Mouse (Mus musculus) hindbrain, embryonic 13.5 days (tissue): Measurements from ENCODE around the gene Myt1. TPM values are rescaled to one million over a fixed set of nuclear protein-coding genes. Genes with fewer than 3 reads are reported as not detected.

ENCODE experiments used
- ATAC-seq: fragments of 200-750 bp; cut with Nextera tagmentation; 2 replicates; pipeline ENCODE4 v1.8.0; 2017; ENCODE audit warnings: moderate TSS enrichment; ENCODE audit not compliant: low FRiP score
- H3K27ac ChIP-seq: fragments of 300-500 bp; sonication (generic); 2 replicates; pipeline ENCODE4 v1.5.1; 2015; ENCODE audit warnings: inconsistent platforms, mild to moderate bottlenecking, moderate library complexity
- H3K27me3 ChIP-seq: fragments of 300-500 bp; sonication (generic); 2 replicates; pipeline ENCODE4 v1.6.1; 2015; ENCODE audit warnings: mild to moderate bottlenecking, inconsistent platforms
- H3K36me3 ChIP-seq: fragments of 300-500 bp; sonication (generic); 2 replicates; pipeline ENCODE4 v1.6.1; 2015; ENCODE audit warnings: mild to moderate bottlenecking, inconsistent platforms
- H3K4me1 ChIP-seq: fragments of 300-500 bp; sonication (generic); replicated peaks from 2 replicates; pipeline ENCODE4 v1.6.1; 2015; ENCODE audit warnings: inconsistent platforms
- H3K4me2 ChIP-seq: fragments of 300-500 bp; sonication (generic); 2 replicates; pipeline ENCODE4 v1.6.1; 2015; ENCODE audit warnings: inconsistent platforms, mild to moderate bottlenecking, moderate library complexity
- H3K4me3 ChIP-seq: fragments of 300-500 bp; sonication (generic); 2 replicates; pipeline ENCODE4 v1.5.1; 2015; ENCODE audit warnings: mild to moderate bottlenecking, inconsistent platforms
- H3K9ac ChIP-seq: fragments of 300-500 bp; sonication (generic); 2 replicates; pipeline ENCODE4 v1.6.1; 2015; ENCODE audit warnings: mild to moderate bottlenecking, inconsistent platforms
- H3K9me3 ChIP-seq: fragments of 300-500 bp; sonication (generic); 2 replicates; pipeline ENCODE4 v1.6.1; 2016; ENCODE audit warnings: inconsistent platforms
- WGBS: fragments of 180-500 bp; shearing (Covaris S2); methylation state at CpG from one replicate; pipeline ENCODE4 v1.1.7; 2015; 5-methylcytosine and 5-hydroxymethylcytosine counted together
- polyA plus RNA-seq: library from polyadenylated mRNA; unstranded; fragments of >200 nt; fragmentation: Nextera tagmentation; extraction: Ambion mirVana; gene quantifications from 2 replicates; pipeline ENCODE4 v1.2.1, GENCODE M21; 2015

Gene Myt1
- polyA plus RNA-seq, 1 experiment from 2014 or later, result 35.0 TPM

- no peak overlapping the region for H3K4me3 ChIP-seq
- no peaks in the 10 kb centered on the region for H3K27me3 ChIP-seq
- WGBS, result 8% methylated on average over 4 of the region's 4 CpGs
- H3K9ac ChIP-seq, result no peak overlapping the region; the same call in 1 of the 2 replicates
- no peaks in the 10 kb centered on the region for H3K36me3 ChIP-seq
- H3K27ac ChIP-seq, result peak overlapping the region; percentile 75
- H3K4me2 ChIP-seq, result no peak overlapping the region
- peaks cover 31% of the 10 kb centered on the region for H3K4me1 ChIP-seq
- peak; percentile 40; the same call in 1 of the 2 replicates for ATAC-seq
- H3K9me3 ChIP-seq, result no peaks in the 10 kb centered on the region
These were observed 4.1 kb upstream of the Myt1 start for GRCm38 (mm10) chr2:181759041-181759440.

- H3K4me1 ChIP-seq, result peaks cover 54% of the 10 kb centered on the region
- H3K27me3 ChIP-seq, result no peaks in the 10 kb centered on the region
- H3K9me3 ChIP-seq, result no peaks in the 10 kb centered on the region
- peak overlapping the region; percentile 34 for H3K4me3 ChIP-seq
- H3K36me3 ChIP-seq, result no peaks in the 10 kb centered on the region
- peak overlapping the region; percentile 88 for H3K27ac ChIP-seq
- ATAC-seq, result no peak
- H3K4me2 ChIP-seq, result peak overlapping the region; percentile 86
- WGBS, result 7% methylated on average over 14 of the region's 14 CpGs
- peak overlapping the region; percentile 65 for H3K9ac ChIP-seq
These were observed 875 bp downstream of the Myt1 start for GRCm38 (mm10) chr2:181763886-181764527.

- Histone ChIP-seq H3K9ac (peak overlapping the region; percentile 62), H3K4me3 (peak overlapping the region; percentile 34), H3K4me2 (peak overlapping the region; percentile 86), H3K4me1 (peaks cover 54% of the 10 kb centered on the region), H3K27me3 (no peaks in the 10 kb centered on the region), H3K9me3 (no peaks in the 10 kb centered on the region), H3K36me3 (no peaks in the 10 kb centered on the region), H3K27ac (peak overlapping the region; percentile 88)
- no peak for ATAC-seq
- 1% methylated on average over 10 of the region's 10 CpGs for WGBS
These were observed 1.5 kb downstream of the Myt1 start for GRCm38 (mm10) chr2:181764600-181764999.

GRCm38 (mm10) chr2:181765251-181765650 lies 2.1 kb downstream of the Myt1 start:
- peak overlapping the region; percentile 86 for H3K4me2 ChIP-seq
- H3K4me1 ChIP-seq, result peaks cover 58% of the 10 kb centered on the region
- WGBS, result 37% methylated on average over 4 of the region's 4 CpGs
- peak overlapping the region; percentile 34 for H3K4me3 ChIP-seq
- no peaks in the 10 kb centered on the region for H3K27me3 ChIP-seq
- no peaks in the 10 kb centered on the region for H3K36me3 ChIP-seq
- H3K27ac ChIP-seq, result peak overlapping the region; percentile 88
- no peak for ATAC-seq
- H3K9me3 ChIP-seq, result no peaks in the 10 kb centered on the region
- H3K9ac ChIP-seq, result peak overlapping the region; percentile 62

GRCm38 (mm10) chr2:181766672-181767557 lies 3.8 kb downstream of the Myt1 start:
- no peaks in the 10 kb centered on the region for H3K36me3 ChIP-seq
- H3K9me3 ChIP-seq, result no peaks in the 10 kb centered on the region
- peak overlapping the region; percentile 95 for H3K27ac ChIP-seq
- H3K9ac ChIP-seq, result peak overlapping the region; percentile 78
- no peaks in the 10 kb centered on the region for H3K27me3 ChIP-seq
- H3K4me1 ChIP-seq, result peaks cover 65% of the 10 kb centered on the region
- 30% methylated on average over 14 of the region's 14 CpGs for WGBS
- H3K4me3 ChIP-seq, result peak overlapping the region; percentile 65
- peak overlapping the region; percentile 86 for H3K4me2 ChIP-seq
- peak; percentile 85 for ATAC-seq

- peak overlapping the region; percentile 14 for H3K27ac ChIP-seq
- peaks cover 67% of the 10 kb centered on the region for H3K4me1 ChIP-seq
- peak overlapping the region; percentile 65 for H3K4me3 ChIP-seq
- H3K36me3 ChIP-seq, result no peaks in the 10 kb centered on the region
- H3K9me3 ChIP-seq, result no peaks in the 10 kb centered on the region
- H3K9ac ChIP-seq, result peak overlapping the region; percentile 69
- ATAC-seq, result no peak
- no peaks in the 10 kb centered on the region for H3K27me3 ChIP-seq
- peak overlapping the region; percentile 86 for H3K4me2 ChIP-seq
These were observed 5.3 kb downstream of the Myt1 start for GRCm38 (mm10) chr2:181768451-181768850.

GRCm38 (mm10) chr2:181769397-181769796 lies 6.3 kb downstream of the Myt1 start:
- H3K9ac ChIP-seq, result peak overlapping the region; percentile 69
- H3K27ac ChIP-seq, result peak overlapping the region; percentile 14; the same call in 1 of the 2 replicates
- H3K27me3 ChIP-seq, result no peaks in the 10 kb centered on the region
- ATAC-seq, result no peak
- peak overlapping the region; percentile 86 for H3K4me2 ChIP-seq
- no peaks in the 10 kb centered on the region for H3K36me3 ChIP-seq
- 63% methylated on average over 2 of the region's 2 CpGs for WGBS
- H3K9me3 ChIP-seq, result no peaks in the 10 kb centered on the region
- peak overlapping the region; percentile 65 for H3K4me3 ChIP-seq
- H3K4me1 ChIP-seq, result peaks cover 67% of the 10 kb centered on the region

GRCm38 (mm10) chr2:181773203-181773602 lies 10.1 kb downstream of the Myt1 start:
- 0 out of 2 replicates have a peak overlapping the region, but pooled peaks have one; percentile 19 for H3K27ac ChIP-seq
- no peaks in the 10 kb centered on the region for H3K27me3 ChIP-seq
- H3K9me3 ChIP-seq, result no peaks in the 10 kb centered on the region
- ATAC-seq, result no peak
- H3K4me3 ChIP-seq, result no peak overlapping the region
- H3K4me2 ChIP-seq, result peak overlapping the region; percentile 18; the same call in 1 of the 2 replicates
- H3K4me1 ChIP-seq, result peaks cover 64% of the 10 kb centered on the region
- no peak overlapping the region for H3K9ac ChIP-seq
- H3K36me3 ChIP-seq, result no peaks in the 10 kb centered on the region
- WGBS, result 46% methylated on average over 2 of the region's 2 CpGs

GRCm38 (mm10) chr2:181775786-181776185 lies 12.7 kb downstream of the Myt1 start:
- Histone ChIP-seq H3K4me3 (no peak overlapping the region), H3K27ac (no peak overlapping the region; the same call in 1 of the 2 replicates), H3K9ac (no peak overlapping the region), H3K27me3 (no peaks in the 10 kb centered on the region), H3K4me2 (no peak overlapping the region), H3K36me3 (no peaks in the 10 kb centered on the region), H3K4me1 (peaks cover 52% of the 10 kb centered on the region), H3K9me3 (no peaks in the 10 kb centered on the region)
- 87% methylated on average over 1 of the region's 1 CpGs for WGBS
- ATAC-seq, result no peak

GRCm38 (mm10) chr2:181777715-181778114 lies 14.6 kb downstream of the Myt1 start:
- Histone ChIP-seq H3K27ac (no peak overlapping the region), H3K9ac (no peak overlapping the region), H3K36me3 (peaks cover 4% of the 10 kb centered on the region; the same call in 1 of the 2 replicates), H3K9me3 (no peaks in the 10 kb centered on the region), H3K4me2 (no peak overlapping the region), H3K4me3 (no peak overlapping the region), H3K27me3 (no peaks in the 10 kb centered on the region), H3K4me1 (peaks cover 52% of the 10 kb centered on the region)
- ATAC-seq, result no peak
- WGBS, result 56% methylated on average over 2 of the region's 2 CpGs

GRCm38 (mm10) chr2:181781421-181781820 lies 18.3 kb downstream of the Myt1 start:
- Histone ChIP-seq H3K36me3 (peaks cover 32% of the 10 kb centered on the region), H3K4me2 (0 out of 2 replicates have a peak overlapping the region, but pooled peaks have one; percentile 6), H3K4me1 (peaks cover 22% of the 10 kb centered on the region), H3K4me3 (no peak overlapping the region), H3K27ac (peak overlapping the region; percentile 81), H3K27me3 (no peaks in the 10 kb centered on the region), H3K9me3 (no peaks in the 10 kb centered on the region), H3K9ac (no peak overlapping the region)
- ATAC-seq, result no peak
- WGBS, result 4% methylated on average over 1 of the region's 1 CpGs

- peaks cover 11% of the 10 kb centered on the region for H3K4me1 ChIP-seq
- WGBS, result 38% methylated on average over 5 of the region's 5 CpGs
- no peak overlapping the region for H3K9ac ChIP-seq
- ATAC-seq, result no peak
- peak overlapping the region; percentile 36; the same call in 1 of the 2 replicates for H3K27ac ChIP-seq
- no peaks in the 10 kb centered on the region for H3K9me3 ChIP-seq
- no peaks in the 10 kb centered on the region for H3K27me3 ChIP-seq
- H3K4me3 ChIP-seq, result no peak overlapping the region
- peaks cover 74% of the 10 kb centered on the region for H3K36me3 ChIP-seq
- no peak overlapping the region for H3K4me2 ChIP-seq
These were observed 24.7 kb downstream of the Myt1 start for GRCm38 (mm10) chr2:181787852-181788251.
